In genomic region chrY:90732101-90732542, GRCm38 (mm10) we compare ENCODE assay signal across 11 mouse cellular contexts. TPM values are rescaled to one million over a fixed set of nuclear protein-coding genes. Genes with fewer than 3 reads are reported as not detected.
DNase-seq lines count a peak whose midpoint lies in the region; ATAC-seq and TF ChIP-seq lines count a peak whose summit lies in the region.
"Not testable (repeated sequence)": the region's sequence is repeated elsewhere in the genome, so short reads cannot be mapped to it uniquely, and the experiment has no call there.
"Had no signal": no experiment of that assay in that cellular context is flagged by ENCODE, and none has a peak within 500 bp of the region (broad histone marks: within the 10 kb centered on the region; RNA-seq: fewer than 3 reads in every experiment).

No protein-coding gene starts in this region.

- 58% methylated on average over 10 of the region's 10 CpGs for WGBS in midbrain, embryonic 13.5 days
- 52% methylated on average over 10 of the region's 10 CpGs for WGBS in stomach, postnatal 0 days

- H3K36me3 ChIP-seq in midbrain, embryonic 13.5 days; stomach, postnatal 0 days (ENCODE audit: control insufficient read depth, insufficient read depth, low read length): not testable (repeated sequence)

- ATAC-seq in CD4-positive, CD25-positive, alpha-beta regulatory T cell, adult 4 months, result peak; percentile 86
- peak; percentile 67 for ATAC-seq in inflammation-experienced regulatory T-cells, adult 6 months
- 0 out of 2 replicates have a peak, but pooled peaks have one; percentile 30 for ATAC-seq in midbrain, embryonic 13.5 days
- ATAC-seq in stomach, postnatal 0 days (ENCODE audit: low FRiP score, low TSS enrichment), result 0 out of 2 replicates have a peak, but pooled peaks have one; percentile 40

- peak; percentile 90 for DNase-seq in c-Kit-negative CD71-positive TER-119-positive erythroid progenitor cells, embryonic 14.5 days (ENCODE audit: low read depth, low spot score)
- peak; percentile 80 for DNase-seq in embryo, embryonic 11 days
- peak; percentile 27 to 81 for DNase-seq in frontal cortex, postnatal 36 days (ENCODE audit: low spot score in 2 of 2)
- DNase-seq in left cerebral cortex, postnatal 25 days (ENCODE audit: low spot score in 2 of 2), result peak; percentile 44 to 81
- DNase-seq in stomach, postnatal 0 days (ENCODE audit: low spot score), result peak; percentile 63

- TF ChIP-seq EP300 in stomach, postnatal 0 days (optimal IDR thresholded peaks at IDR 0.05), result not testable (repeated sequence)

- TF ChIP-seq CTCF in stomach, postnatal 0 days (IDR thresholded peaks at IDR 0.05; ENCODE audit: low read depth), result not testable (repeated sequence)

- not testable (repeated sequence) for H3K4me3 ChIP-seq in midbrain, embryonic 13.5 days (replicated peaks); stomach, postnatal 0 days (ENCODE audit: low read depth, low read length)

- H3K9me3 ChIP-seq in midbrain, embryonic 13.5 days; stomach, postnatal 0 days (ENCODE audit: control insufficient read depth, low read length): not testable (repeated sequence)

- not testable (repeated sequence) for H3K27ac ChIP-seq in midbrain, embryonic 13.5 days; stomach, postnatal 0 days (replicated peaks)

- not testable (repeated sequence) for H3K9ac ChIP-seq in midbrain, embryonic 13.5 days (replicated peaks); stomach, postnatal 0 days (ENCODE audit: low read length)

- intact Hi-C loops in left cerebral cortex, postnatal 25 days (cut with DNase I), result not testable (repeated sequence)

- H3K4me1 ChIP-seq in midbrain, embryonic 13.5 days (replicated peaks); stomach, postnatal 0 days (replicated peaks; ENCODE audit: control insufficient read depth, insufficient read depth): not testable (repeated sequence)

- H3K4me2 ChIP-seq in midbrain, embryonic 13.5 days (replicated peaks); stomach, postnatal 0 days (replicated peaks; ENCODE audit: low read depth): not testable (repeated sequence)

- not testable (repeated sequence) for H3K27me3 ChIP-seq in midbrain, embryonic 13.5 days; stomach, postnatal 0 days (ENCODE audit: control insufficient read depth, insufficient read depth, low read length)

RNA-seq across cellular contexts. Expression of gene Gm21860, which starts 22.5 kb away (rescaled TPM):
- not detected for polyA plus RNA-seq in CD4-positive, CD25-positive, alpha-beta regulatory T cell, adult 4 months (2017; shearing (Covaris generic))
- not detected for polyA plus RNA-seq in inflammation-experienced regulatory T-cells, adult 6 months (2017; shearing (Covaris generic))
- not detected for total RNA-seq in left cerebral cortex, postnatal 25 days (2021)
- not detected in 2 replicates for polyA plus RNA-seq in midbrain, embryonic 13.5 days (2015; fragmentation: Nextera tagmentation; extraction: Ambion mirVana)
- not detected in 2 replicates for polyA plus RNA-seq in stomach, postnatal 0 days (2015; fragmentation: Nextera tagmentation; extraction: Ambion mirVana)
- polyA plus RNA-seq: embryonic facial prominence, embryonic 15.5 days; heart, embryonic 13.5 days; lung, adult 2 months had no signal

RNA-seq across cellular contexts. Expression of gene Gm47283, which starts 52.4 kb away (rescaled TPM):
- not detected for polyA plus RNA-seq in CD4-positive, CD25-positive, alpha-beta regulatory T cell, adult 4 months (2017; shearing (Covaris generic))
- polyA plus RNA-seq in inflammation-experienced regulatory T-cells, adult 6 months (2017; shearing (Covaris generic)), result not detected
- total RNA-seq in left cerebral cortex, postnatal 25 days (2021), result not detected
- polyA plus RNA-seq in midbrain, embryonic 13.5 days (2015; fragmentation: Nextera tagmentation; extraction: Ambion mirVana), result not detected in 2 replicates
- polyA plus RNA-seq in stomach, postnatal 0 days (2015; fragmentation: Nextera tagmentation; extraction: Ambion mirVana), result not detected in 2 replicates
- polyA plus RNA-seq: embryonic facial prominence, embryonic 15.5 days; heart, embryonic 13.5 days; lung, adult 2 months had no signal

Comparison
In these comparisons a context has a peak if more than half of its experiments do, and no peak if none do; other contexts are left out.
1. ATAC-seq: peak in every context shown above with its lines; median percentile 86 in CD4-positive, CD25-positive, alpha-beta regulatory T cell, adult 4 months; 67 in inflammation-experienced regulatory T-cells, adult 6 months; 40 in stomach, postnatal 0 days; 30 in midbrain, embryonic 13.5 days.